Mouse (Mus musculus): ENCODE results near the gene Olfr891. TPM values are rescaled to one million over a fixed set of nuclear protein-coding genes. Genes with fewer than 3 reads are reported as not detected.
"Not testable (repeated sequence)": the region's sequence is repeated elsewhere in the genome, so short reads cannot be mapped to it uniquely, and the experiment has no call there.

Olfr891 gene
- total RNA-seq (2021): not detected
- long read RNA-seq, experiment 1: 0 reads
- long read RNA-seq, experiment 2: 0 reads

DNA sequence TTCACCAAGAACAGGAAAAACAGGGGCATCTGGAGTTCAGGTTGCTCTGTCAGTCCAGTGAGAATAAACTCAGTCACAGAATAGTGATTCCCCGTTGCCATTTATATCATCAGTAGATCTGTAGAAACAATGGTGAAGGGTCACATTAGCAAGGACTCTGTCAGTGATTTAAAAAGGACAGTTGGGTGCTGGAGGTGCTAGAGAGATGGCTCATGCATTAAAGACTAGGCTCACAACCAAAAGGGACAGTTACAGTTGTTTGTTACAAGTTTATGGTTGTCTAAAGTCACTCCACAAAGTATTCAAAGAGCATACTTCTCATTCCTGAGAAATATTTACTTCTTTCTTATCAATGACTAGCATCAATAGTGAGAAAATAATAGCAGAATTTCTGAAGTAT is at the start of gene Olfr891:
Gene Olfr891 (minus strand): TSS at position 101 of the 400 bp plus-strand sequence.
- intact Hi-C loops (cut with DNase I): no loop called here
- DNase-seq (ENCODE audit: low spot score in 2 of 2): no peak

DNA sequence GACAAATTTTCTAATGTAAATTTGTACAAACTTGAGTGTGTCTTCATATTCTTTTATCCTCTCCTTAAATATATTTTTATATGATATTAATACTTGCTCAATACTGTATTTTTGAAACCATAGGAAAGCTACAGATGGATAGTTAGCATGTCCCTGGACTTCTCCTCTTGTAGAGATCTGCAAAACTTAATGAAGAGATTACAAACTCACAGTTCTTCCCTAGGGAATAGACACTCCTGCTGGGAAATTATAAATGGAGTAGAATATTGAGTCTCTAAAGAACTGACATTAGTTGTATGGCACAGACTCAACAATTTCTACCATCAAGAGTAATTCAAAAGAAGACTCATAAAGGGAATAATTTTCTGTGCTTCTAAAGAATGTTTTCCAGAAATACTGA is 37.1 kb upstream of the Olfr891 start, which contains the start of gene Olfr894:
Gene Olfr894 (plus strand): TSS at position 301 of the 400 bp plus-strand sequence.
- DNase-seq (ENCODE audit: low spot score in 2 of 2): no peak
- intact Hi-C loops (cut with DNase I): no loop called here

DNA sequence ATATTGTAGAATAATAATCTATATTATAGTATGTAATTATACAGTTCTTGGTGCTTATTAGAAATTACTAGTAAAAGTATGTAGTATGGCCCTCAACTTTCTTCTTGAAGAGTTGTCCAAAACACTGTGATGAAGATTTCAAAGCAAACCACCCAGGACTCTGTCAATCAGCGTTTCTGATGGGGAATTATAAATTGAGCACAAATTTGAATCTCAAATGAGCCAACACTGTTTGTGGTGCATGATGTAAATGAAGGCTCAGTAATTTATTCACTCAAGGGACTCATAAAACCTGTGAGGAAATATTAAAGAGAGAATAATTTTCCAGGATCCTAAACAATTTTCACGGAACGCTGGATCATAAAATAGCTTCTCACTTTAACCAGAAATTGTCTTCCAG is 27.4 kb upstream of the Olfr891 start, which contains the start of gene Olfr893:
Gene Olfr893 (plus strand): TSS at position 301 of the 400 bp plus-strand sequence.
- no peak for DNase-seq (ENCODE audit: low spot score in 2 of 2)
- intact Hi-C loops (cut with DNase I): no loop called here

DNA sequence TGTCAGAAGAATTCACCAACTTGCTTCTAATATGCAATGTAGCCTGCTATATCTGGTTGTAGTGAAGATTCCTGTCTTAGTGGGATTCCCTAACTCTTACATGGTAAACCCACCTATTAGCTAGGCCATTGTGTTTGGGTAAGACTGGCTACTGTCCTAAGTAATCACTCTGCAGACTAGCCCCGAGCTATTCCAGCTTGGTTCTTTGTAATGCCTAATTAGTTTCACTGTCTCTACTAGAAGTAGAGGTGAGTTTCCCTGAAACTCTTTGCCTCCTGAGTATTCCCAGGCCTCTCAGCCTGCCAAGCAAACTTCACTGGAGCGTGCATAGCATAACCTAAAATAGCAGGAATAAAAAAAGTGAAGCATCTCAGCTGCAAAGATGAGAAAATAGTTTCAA is 12.3 kb downstream of the Olfr891 start:
- intact Hi-C loops (cut with DNase I); DNase-seq (ENCODE audit: low spot score in 2 of 2): not testable (repeated sequence)

DNA sequence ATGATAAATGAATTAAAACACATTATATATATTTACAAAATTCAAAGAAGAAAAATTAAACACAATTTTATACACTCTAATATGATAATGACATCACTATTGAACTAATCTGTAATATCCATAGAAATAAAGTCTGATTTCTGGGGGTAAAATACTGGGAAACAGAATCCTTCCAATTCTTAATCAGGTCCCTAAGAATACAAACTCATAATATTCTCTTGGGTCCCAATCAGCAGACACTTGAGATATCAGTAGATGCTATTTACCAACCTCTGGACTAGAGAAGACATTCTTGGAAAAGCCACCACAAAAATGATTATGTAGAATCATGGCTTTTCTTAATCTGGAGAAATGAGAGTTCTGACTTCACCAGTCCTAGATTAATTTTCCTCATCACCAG is 38.4 kb downstream of the Olfr891 start, which contains the start of gene Olfr890:
Gene Olfr890 (plus strand): TSS at position 301 of the 400 bp plus-strand sequence.
- intact Hi-C loops (cut with DNase I): no loop called here
- no peak for DNase-seq (ENCODE audit: low spot score in 2 of 2)

Other genes with a start within 250 kb of the Olfr891 start
- gene Olfr881, start 189.0 kb downstream of the Olfr891 start, total RNA-seq (2021): not detected
- not detected for gene Olfr883, start 155.0 kb downstream of the Olfr891 start, total RNA-seq (2021)
- not detected for gene Olfr884, start 134.3 kb downstream of the Olfr891 start, total RNA-seq (2021)
- gene Olfr885, start 119.5 kb downstream of the Olfr891 start, total RNA-seq (2021): not detected
- not detected for gene Olfr887, start 96.7 kb downstream of the Olfr891 start, total RNA-seq (2021)
- gene Olfr888, start 72.7 kb downstream of the Olfr891 start, total RNA-seq (2021): not detected
- gene Olfr889, start 65.6 kb downstream of the Olfr891 start, total RNA-seq (2021): not detected
- gene Olfr890, start 38.3 kb downstream of the Olfr891 start, total RNA-seq (2021): not detected
- not detected for gene Olfr893, start 27.5 kb upstream of the Olfr891 start, total RNA-seq (2021)
- not detected for gene Olfr894, start 37.2 kb upstream of the Olfr891 start, total RNA-seq (2021)
- gene Olfr143, start 72.0 kb upstream of the Olfr891 start, total RNA-seq (2021): not detected
- gene Olfr895, start 87.0 kb upstream of the Olfr891 start, total RNA-seq (2021): not detected
- not detected for gene Olfr896-ps1, start 110.3 kb upstream of the Olfr891 start, total RNA-seq (2021)
- under 1 TPM in 1 of 2 experiments, not detected in 1; 0.04 TPM for gene Olfr25, start 148.2 kb upstream of the Olfr891 start, total RNA-seq (2021)
- gene Olfr898, start 167.6 kb upstream of the Olfr891 start, total RNA-seq (2021): not detected
- gene Olfr250, start 186.1 kb upstream of the Olfr891 start, total RNA-seq (2021): not detected
- not detected for gene Olfr251, start 196.3 kb upstream of the Olfr891 start, total RNA-seq (2021)
- gene Olfr147, start 220.9 kb upstream of the Olfr891 start, total RNA-seq (2021): not detected
- gene Olfr901, start 248.6 kb upstream of the Olfr891 start, total RNA-seq (2021): not detected